Mouse (Mus musculus): ENCODE measurements around the gene Cd59b. TPM values are rescaled to one million over a fixed set of nuclear protein-coding genes. Genes with fewer than 3 reads are reported as not detected.

Cd59b gene
- polyA plus RNA-seq, 1 experiment, result 12.2 TPM

DNA sequence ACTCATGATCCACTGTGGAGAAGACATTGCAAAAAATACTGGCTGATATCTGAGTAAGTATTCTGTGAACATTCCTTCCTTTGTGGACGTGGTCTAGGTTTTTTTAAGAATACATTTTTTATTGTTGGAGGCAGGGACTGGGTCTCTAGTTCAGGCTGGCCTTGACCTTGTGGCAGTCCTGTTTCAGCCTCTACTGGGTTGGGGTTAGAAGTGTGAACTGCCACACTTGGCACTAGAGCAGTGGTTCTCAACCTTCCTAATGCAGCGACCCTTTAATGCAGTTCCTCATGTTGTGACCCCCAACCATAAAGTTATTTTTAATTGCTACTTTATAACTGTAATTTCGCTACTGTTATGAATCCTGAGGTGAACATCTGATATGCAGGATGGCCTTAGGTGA, 39.3 kb upstream of the Cd59b start:
- H3K4me1 ChIP-seq (ENCODE audit: control insufficient read depth, insufficient read depth, low read length), result no peaks in the 10 kb centered on the region
- H3K9ac ChIP-seq (ENCODE audit: low read depth, poor library complexity, severe bottlenecking), result no peak overlapping the region
- peaks cover 3% of the 10 kb centered on the region; the same call in 1 of the 2 replicates for H3K36me3 ChIP-seq (ENCODE audit: control insufficient read depth, insufficient read depth, low read length, poor library complexity, severe bottlenecking)
- no peak overlapping the region for H3K27ac ChIP-seq (ENCODE audit: insufficient read depth, low read length)
- H3K4me3 ChIP-seq (ENCODE audit: low read depth, low read length), result no peak overlapping the region
- no peaks in the 10 kb centered on the region for H3K9me3 ChIP-seq (replicated peaks; ENCODE audit: control insufficient read depth, insufficient read depth, low read length, poor library complexity, severe bottlenecking)
- H3K27me3 ChIP-seq (ENCODE audit: control insufficient read depth, insufficient read depth, low read length, poor library complexity, severe bottlenecking), result no peaks in the 10 kb centered on the region
- TF ChIP-seq CTCF (IDR thresholded peaks at IDR 0.05; ENCODE audit: low read depth, low read length) (no peak), POLR2A (IDR thresholded peaks at IDR 0.05; ENCODE audit: insufficient read depth, low read length) (no peak), EP300 (IDR thresholded peaks at IDR 0.05; ENCODE audit: insufficient read depth, low read depth, low read length) (no peak)

DNA sequence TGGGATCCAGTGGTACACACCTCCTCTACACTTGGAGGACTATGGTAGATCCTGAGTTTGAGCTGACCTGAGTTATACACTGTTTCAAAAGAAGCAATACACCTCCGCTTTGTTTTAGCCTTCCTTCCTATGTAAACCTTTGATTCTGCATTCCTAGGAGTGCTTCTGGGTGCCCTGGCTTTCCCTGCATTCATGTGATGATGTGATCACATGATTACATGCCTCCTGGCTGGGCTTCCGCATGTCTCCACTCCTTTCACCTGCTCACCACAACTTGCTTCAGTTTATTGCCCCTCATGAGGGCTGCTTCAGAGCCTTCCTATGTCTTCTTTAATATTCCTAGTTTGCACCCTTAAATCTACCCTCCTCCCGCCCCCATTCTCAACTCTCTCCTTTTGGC, 37.6 kb upstream of the Cd59b start:
- no peaks in the 10 kb centered on the region for H3K9me3 ChIP-seq (replicated peaks; ENCODE audit: control insufficient read depth, insufficient read depth, low read length, poor library complexity, severe bottlenecking)
- H3K4me1 ChIP-seq (ENCODE audit: control insufficient read depth, insufficient read depth, low read length), result no peaks in the 10 kb centered on the region
- H3K27ac ChIP-seq (ENCODE audit: insufficient read depth, low read length), result no peak overlapping the region
- TF ChIP-seq CTCF (IDR thresholded peaks at IDR 0.05; ENCODE audit: low read depth, low read length) (no peak), EP300 (IDR thresholded peaks at IDR 0.05; ENCODE audit: insufficient read depth, low read depth, low read length) (peak; percentile 26; the same call in 1 of the 2 replicates)
- no peak overlapping the region for H3K4me3 ChIP-seq (ENCODE audit: low read depth, low read length)
- no peak overlapping the region for H3K9ac ChIP-seq (ENCODE audit: low read depth, poor library complexity, severe bottlenecking)
- no peaks in the 10 kb centered on the region for H3K27me3 ChIP-seq (ENCODE audit: control insufficient read depth, insufficient read depth, low read length, poor library complexity, severe bottlenecking)
- H3K36me3 ChIP-seq (ENCODE audit: control insufficient read depth, insufficient read depth, low read length, poor library complexity, severe bottlenecking), result peaks cover 5% of the 10 kb centered on the region; the same call in 1 of the 2 replicates

DNA sequence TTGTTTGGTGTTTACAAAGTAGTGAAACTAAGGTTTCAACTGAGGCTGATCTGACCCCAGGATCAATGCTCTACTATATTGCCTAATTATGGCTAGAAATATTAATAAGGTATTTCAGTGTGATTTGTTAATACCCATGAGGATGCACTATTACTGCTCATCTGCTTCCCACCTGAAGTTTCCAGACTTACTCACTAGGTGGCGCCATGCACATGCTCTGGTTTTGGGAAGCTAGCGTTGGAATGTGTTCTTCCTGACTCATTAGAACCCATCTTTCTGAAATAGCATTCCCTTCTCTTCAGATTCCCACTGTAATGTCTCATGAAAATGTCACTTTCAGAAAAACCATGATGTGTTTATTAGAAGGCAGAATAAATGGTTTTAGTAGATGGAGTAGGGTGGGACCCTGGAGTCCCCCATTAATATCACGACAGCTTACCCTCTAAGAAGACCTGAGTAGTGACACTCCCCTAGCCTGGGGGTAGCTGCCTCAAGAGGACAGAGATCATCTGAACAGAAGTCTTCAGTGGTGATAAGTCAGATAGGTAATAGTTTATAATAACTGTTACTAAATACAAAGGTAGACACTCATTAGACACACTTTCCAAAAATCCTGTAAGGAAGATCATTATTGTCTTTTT, 34.7 kb upstream of the Cd59b start:
- no peaks in the 10 kb centered on the region for H3K27me3 ChIP-seq (ENCODE audit: control insufficient read depth, insufficient read depth, low read length, poor library complexity, severe bottlenecking)
- H3K4me3 ChIP-seq (ENCODE audit: low read depth, low read length), result no peak overlapping the region
- H3K27ac ChIP-seq (ENCODE audit: insufficient read depth, low read length), result no peak overlapping the region
- no peak for TF ChIP-seq EP300 (IDR thresholded peaks at IDR 0.05; ENCODE audit: insufficient read depth, low read depth, low read length)
- peak; percentile 24 for TF ChIP-seq CTCF (IDR thresholded peaks at IDR 0.05; ENCODE audit: low read depth, low read length)
- TF ChIP-seq POLR2A (IDR thresholded peaks at IDR 0.05; ENCODE audit: insufficient read depth, low read length), result no peak
- H3K9ac ChIP-seq (ENCODE audit: low read depth, poor library complexity, severe bottlenecking), result no peak overlapping the region
- H3K4me1 ChIP-seq (ENCODE audit: control insufficient read depth, insufficient read depth, low read length), result no peaks in the 10 kb centered on the region
- H3K36me3 ChIP-seq (ENCODE audit: control insufficient read depth, insufficient read depth, low read length, poor library complexity, severe bottlenecking), result peaks cover 5% of the 10 kb centered on the region; the same call in 1 of the 2 replicates
- no peaks in the 10 kb centered on the region for H3K9me3 ChIP-seq (replicated peaks; ENCODE audit: control insufficient read depth, insufficient read depth, low read length, poor library complexity, severe bottlenecking)

DNA sequence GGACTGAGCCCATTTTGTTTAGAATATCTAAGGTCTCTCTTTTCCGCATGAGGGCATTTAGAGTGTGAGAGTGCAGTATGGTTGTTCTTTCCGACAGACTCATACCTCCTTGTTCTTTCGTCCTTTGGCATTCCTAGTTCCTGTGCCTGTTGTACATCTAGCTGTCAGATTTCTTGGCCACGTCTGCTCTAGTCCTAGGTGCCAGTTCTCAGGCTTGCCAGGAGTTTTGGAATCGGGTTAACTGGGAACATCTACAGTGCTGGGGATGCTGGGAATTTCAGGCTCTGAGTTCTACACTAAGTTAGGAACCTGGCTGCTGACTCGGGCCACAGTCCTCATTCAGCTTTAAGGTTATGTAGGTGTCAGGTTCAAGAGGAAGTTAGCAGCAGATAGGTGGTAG, 34.1 kb upstream of the Cd59b start:
- TF ChIP-seq CTCF (IDR thresholded peaks at IDR 0.05; ENCODE audit: low read depth, low read length), result no peak
- TF ChIP-seq POLR2A (IDR thresholded peaks at IDR 0.05; ENCODE audit: insufficient read depth, low read length), result no peak
- TF ChIP-seq EP300 (IDR thresholded peaks at IDR 0.05; ENCODE audit: insufficient read depth, low read depth, low read length), result no peak
- H3K9ac ChIP-seq (ENCODE audit: low read depth, poor library complexity, severe bottlenecking), result no peak overlapping the region
- no peak overlapping the region for H3K27ac ChIP-seq (ENCODE audit: insufficient read depth, low read length)
- H3K27me3 ChIP-seq (ENCODE audit: control insufficient read depth, insufficient read depth, low read length, poor library complexity, severe bottlenecking), result no peaks in the 10 kb centered on the region
- H3K9me3 ChIP-seq (replicated peaks; ENCODE audit: control insufficient read depth, insufficient read depth, low read length, poor library complexity, severe bottlenecking), result no peaks in the 10 kb centered on the region
- H3K4me1 ChIP-seq (ENCODE audit: control insufficient read depth, insufficient read depth, low read length), result no peaks in the 10 kb centered on the region
- H3K4me3 ChIP-seq (ENCODE audit: low read depth, low read length), result no peak overlapping the region
- peaks cover 5% of the 10 kb centered on the region; the same call in 1 of the 2 replicates for H3K36me3 ChIP-seq (ENCODE audit: control insufficient read depth, insufficient read depth, low read length, poor library complexity, severe bottlenecking)

DNA sequence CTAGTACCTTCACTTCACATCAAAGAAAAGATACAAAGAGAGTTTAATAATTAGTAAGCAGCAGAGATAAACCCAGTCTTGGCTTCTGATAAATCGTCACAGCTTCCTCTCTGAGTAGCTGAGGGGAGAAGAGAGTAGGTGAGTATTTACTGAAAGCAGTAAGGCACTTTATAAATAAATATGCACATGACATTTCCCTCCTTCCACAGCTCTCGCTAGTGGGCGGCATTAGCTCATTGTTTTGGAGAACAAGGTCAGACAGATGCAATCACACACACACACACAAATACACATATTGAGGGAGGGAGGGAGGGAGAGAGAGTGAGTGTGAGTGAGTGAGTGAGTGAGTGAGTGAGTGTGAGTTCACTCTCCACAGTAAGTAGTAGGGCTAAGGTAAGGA, 33.3 kb upstream of the Cd59b start:
- Histone ChIP-seq H3K27ac (ENCODE audit: insufficient read depth, low read length) (no peak overlapping the region), H3K27me3 (ENCODE audit: control insufficient read depth, insufficient read depth, low read length, poor library complexity, severe bottlenecking) (no peaks in the 10 kb centered on the region), H3K9me3 (replicated peaks; ENCODE audit: control insufficient read depth, insufficient read depth, low read length, poor library complexity, severe bottlenecking) (no peaks in the 10 kb centered on the region), H3K4me1 (ENCODE audit: control insufficient read depth, insufficient read depth, low read length) (peaks cover 1% of the 10 kb centered on the region), H3K9ac (ENCODE audit: low read depth, poor library complexity, severe bottlenecking) (no peak overlapping the region), H3K4me3 (ENCODE audit: low read depth, low read length) (no peak overlapping the region), H3K36me3 (ENCODE audit: control insufficient read depth, insufficient read depth, low read length, poor library complexity, severe bottlenecking) (peaks cover 5% of the 10 kb centered on the region; the same call in 1 of the 2 replicates)
- TF ChIP-seq EP300 (IDR thresholded peaks at IDR 0.05; ENCODE audit: insufficient read depth, low read depth, low read length) (no peak), POLR2A (IDR thresholded peaks at IDR 0.05; ENCODE audit: insufficient read depth, low read length) (no peak), CTCF (IDR thresholded peaks at IDR 0.05; ENCODE audit: low read depth, low read length) (no peak)

DNA sequence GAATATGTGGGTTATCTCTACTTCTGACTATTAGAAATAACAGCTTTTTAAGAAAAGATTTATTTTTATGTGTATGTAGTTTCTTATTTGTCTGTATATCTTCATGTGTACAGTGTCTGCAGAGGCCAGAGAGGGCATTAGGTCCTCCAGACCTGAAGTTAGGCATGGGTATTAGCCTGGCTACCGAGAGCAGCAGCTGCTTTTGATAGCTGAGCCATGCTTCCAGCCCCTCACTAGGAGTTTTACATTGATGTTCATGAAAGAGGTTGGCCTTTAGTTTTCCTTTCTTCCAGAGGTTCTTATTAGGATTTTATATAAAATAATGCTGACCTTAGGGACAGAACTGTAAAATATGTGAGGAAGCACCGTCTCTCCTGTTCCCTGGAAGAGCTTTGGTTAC, 31.4 kb upstream of the Cd59b start:
- H3K27ac ChIP-seq (ENCODE audit: insufficient read depth, low read length), result no peak overlapping the region
- peaks cover 5% of the 10 kb centered on the region; the same call in 1 of the 2 replicates for H3K36me3 ChIP-seq (ENCODE audit: control insufficient read depth, insufficient read depth, low read length, poor library complexity, severe bottlenecking)

More for the DNA sequence above, 31.4 kb upstream of the Cd59b start:
- Histone ChIP-seq H3K27me3 (ENCODE audit: control insufficient read depth, insufficient read depth, low read length, poor library complexity, severe bottlenecking) (no peaks in the 10 kb centered on the region), H3K4me1 (ENCODE audit: control insufficient read depth, insufficient read depth, low read length) (peaks cover 3% of the 10 kb centered on the region), H3K9me3 (replicated peaks; ENCODE audit: control insufficient read depth, insufficient read depth, low read length, poor library complexity, severe bottlenecking) (no peaks in the 10 kb centered on the region), H3K9ac (ENCODE audit: low read depth, poor library complexity, severe bottlenecking) (no peak overlapping the region), H3K4me3 (ENCODE audit: low read depth, low read length) (no peak overlapping the region)
- no peak for TF ChIP-seq POLR2A (IDR thresholded peaks at IDR 0.05; ENCODE audit: insufficient read depth, low read length)
- no peak for TF ChIP-seq CTCF (IDR thresholded peaks at IDR 0.05; ENCODE audit: low read depth, low read length)
- no peak for TF ChIP-seq EP300 (IDR thresholded peaks at IDR 0.05; ENCODE audit: insufficient read depth, low read depth, low read length)
